8 mouse cellular contexts compared by ENCODE assay signal in the genomic region with DNA sequence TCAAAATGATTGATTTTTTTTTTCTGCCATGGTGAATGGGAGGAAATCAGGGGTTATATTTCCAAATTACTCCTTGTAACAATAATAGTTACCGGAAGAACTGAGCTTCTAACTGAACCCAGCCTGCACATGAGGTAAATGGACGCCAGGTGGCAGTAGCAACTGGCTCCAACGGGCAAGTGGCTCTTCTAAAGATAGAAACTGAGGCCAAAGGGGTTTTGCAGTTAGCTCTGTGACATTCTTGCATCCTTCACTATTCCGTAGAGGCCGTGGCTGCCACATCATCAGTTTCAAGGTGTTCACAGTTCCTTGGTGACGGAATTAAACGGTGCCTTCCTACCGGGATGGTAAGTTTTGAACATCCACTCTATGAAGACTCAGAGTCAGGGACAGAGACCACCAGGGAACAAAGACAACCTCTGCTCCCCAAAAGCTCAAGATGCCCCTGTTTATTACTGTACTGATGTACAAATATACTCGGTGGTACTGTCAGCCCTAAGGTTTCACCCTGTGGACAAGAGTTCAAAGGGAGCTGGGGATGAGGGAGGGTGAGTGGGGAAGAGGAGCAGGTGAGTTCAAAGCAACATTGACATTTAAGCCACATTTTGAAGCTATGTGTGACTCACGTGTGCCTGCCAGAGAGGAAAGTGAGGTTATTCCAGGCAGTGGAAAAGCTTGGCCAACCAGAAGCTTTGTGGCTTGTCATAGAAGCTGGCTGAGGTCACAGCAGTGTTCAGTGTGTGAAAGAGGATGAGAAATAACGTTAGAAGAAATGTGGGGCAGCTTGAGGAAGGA.
DNase-seq lines count a peak whose midpoint lies in the region; ATAC-seq and TF ChIP-seq lines count a peak whose summit lies in the region.

No protein-coding gene starts in this region.

- peak; percentile 4 to 26 for DNase-seq in cerebellum, adult 18-20 months
- peak; percentile 23 to 51 for DNase-seq in urinary bladder, postnatal 36 days (ENCODE audit: low spot score in 2 of 2)
- no peak for DNase-seq in urinary bladder, postnatal 4 days (ENCODE audit: low spot score in 2 of 2)
- peak; percentile 79 for DNase-seq in liver, postnatal 0 days
- peak; percentile 5 to 9 for DNase-seq in right cerebral cortex, postnatal 36 days (ENCODE audit: low spot score in 2 of 2)

- TF ChIP-seq CTCF in liver, postnatal 0 days (IDR thresholded peaks at IDR 0.05; ENCODE audit: low read depth): peak; percentile 93

- H3K36me3 ChIP-seq in liver, postnatal 0 days (replicated peaks; ENCODE audit: insufficient read depth, low read length): no peaks in the 10 kb centered on the region

- 18% methylated on average over 11 of the region's 11 CpGs for WGBS in liver, postnatal 0 days (ENCODE audit: insufficient replicate concordance)

- no peaks in the 10 kb centered on the region for H3K27me3 ChIP-seq in liver, postnatal 0 days (ENCODE audit: insufficient read depth, low read length)

- no peaks in the 10 kb centered on the region for H3K9me3 ChIP-seq in liver, postnatal 0 days (ENCODE audit: low read length)

- H3K9ac ChIP-seq in liver, postnatal 0 days (replicated peaks): no peak overlapping the region

- no peak for TF ChIP-seq EP300 in liver, postnatal 0 days (IDR thresholded peaks at IDR 0.05; ENCODE audit: low read depth)

- peak overlapping the region; percentile 44 for H3K4me2 ChIP-seq in liver, postnatal 0 days (ENCODE audit: low read depth, low read length)

- ATAC-seq in cerebellum, adult (ENCODE audit: insufficient number of reproducible peaks, low FRiP score, low TSS enrichment): no peak
- ATAC-seq in erythroid progenitor cell, adult 5-6 weeks (replicated peaks; ENCODE audit: low FRiP score, poor library complexity, severe bottlenecking): peak; percentile 76
- ATAC-seq in inflammation-experienced regulatory T-cells, adult 6 months: peak; percentile 80
- ATAC-seq in liver, postnatal 0 days: peak; percentile 41

- H3K4me1 ChIP-seq in liver, postnatal 0 days (ENCODE audit: insufficient read depth): peaks cover 7% of the 10 kb centered on the region

- no peak overlapping the region for H3K27ac ChIP-seq in liver, postnatal 0 days (ENCODE audit: low read depth)

- no peak overlapping the region for H3K4me3 ChIP-seq in liver, postnatal 0 days (ENCODE audit: low read depth, low read length)

Comparison
In these comparisons a context has a peak if more than half of its experiments do, and no peak if none do; other contexts are left out.
1. DNase-seq: peak in cerebellum, adult 18-20 months (2 of 2), urinary bladder, postnatal 36 days (2 of 2), liver, postnatal 0 days (single experiment) and right cerebral cortex, postnatal 36 days (2 of 2); none in urinary bladder, postnatal 4 days (0 of 2).